27 mouse cellular contexts compared by ENCODE assay signal in the genomic region with DNA sequence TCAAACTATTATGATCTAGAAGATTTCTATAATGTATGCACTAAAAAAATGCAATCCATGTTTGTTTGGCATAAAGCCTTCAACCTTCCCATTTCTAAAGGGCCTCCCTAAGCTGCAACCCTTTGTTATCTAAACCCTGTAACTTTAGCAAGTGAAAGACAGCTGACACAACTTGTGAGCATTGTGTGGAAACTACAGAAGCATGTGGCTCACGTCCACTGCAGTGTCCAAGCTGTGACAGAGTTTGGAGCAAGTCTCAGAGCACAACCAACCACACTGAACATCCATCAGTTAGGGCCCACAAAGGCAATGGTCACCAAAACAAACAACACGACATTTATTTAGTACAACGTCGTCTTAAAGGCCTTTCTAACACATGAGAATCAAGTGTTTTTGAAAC.
"Had no signal": no experiment of that assay in that cellular context is flagged by ENCODE, and none has a peak within 500 bp of the region (broad histone marks: within the 10 kb centered on the region; RNA-seq: fewer than 3 reads in every experiment).

No protein-coding gene starts in this region.

- H3K4me1 ChIP-seq: forebrain, embryonic 10.5 days; forebrain, embryonic 15.5 days had no signal

- DNase-seq: cerebellum, adult 18-20 months; cerebellum, adult 2 months; cerebellum, adult 8-10 months; cerebellum, adult 9-10 months; cerebellum, adult 9-11 months; cerebellum, postnatal 10 days; cerebellum, postnatal 14 days; cerebellum, postnatal 25 days; cerebellum, postnatal 36 days; embryo, embryonic 11 days; forebrain, postnatal 0 days; gastrocnemius, adult 2 months; gastrocnemius, postnatal 10 days; gastrocnemius, postnatal 14 days; gastrocnemius, postnatal 25 days; gastrocnemius, postnatal 36 days; heart, adult 11 months; heart, adult 2 months had no signal

- H3K27me3 ChIP-seq: embryonic facial prominence, embryonic 12.5 days; embryonic facial prominence, embryonic 15.5 days; forebrain, embryonic 12.5 days; forebrain, embryonic 13.5 days; forebrain, embryonic 15.5 days had no signal

- H3K4me2 ChIP-seq: embryonic facial prominence, embryonic 12.5 days; embryonic facial prominence, embryonic 15.5 days; forebrain, embryonic 12.5 days; forebrain, embryonic 13.5 days; forebrain, embryonic 15.5 days had no signal

- H3K9me3 ChIP-seq: embryonic facial prominence, embryonic 12.5 days; embryonic facial prominence, embryonic 15.5 days; forebrain, embryonic 10.5 days; forebrain, embryonic 12.5 days; forebrain, embryonic 13.5 days; forebrain, embryonic 15.5 days had no signal

- H3K4me3 ChIP-seq: embryonic facial prominence, embryonic 12.5 days; embryonic facial prominence, embryonic 15.5 days; erythroblast, embryonic 14.5 days; forebrain, embryonic 10.5 days; forebrain, embryonic 12.5 days; forebrain, embryonic 13.5 days; forebrain, embryonic 15.5 days; gastrocnemius, adult 2 months; heart, adult 2 months had no signal

- H3K9ac ChIP-seq: embryonic facial prominence, embryonic 12.5 days; embryonic facial prominence, embryonic 15.5 days; forebrain, embryonic 12.5 days; forebrain, embryonic 13.5 days; forebrain, embryonic 15.5 days; forebrain, postnatal 0 days had no signal

- H3K27ac ChIP-seq: forebrain, embryonic 10.5 days; forebrain, embryonic 12.5 days; forebrain, embryonic 13.5 days; forebrain, embryonic 15.5 days; gastrocnemius, adult 2 months; heart, adult 2 months had no signal

- ATAC-seq: forebrain, embryonic 13.5 days; forebrain, embryonic 14.5 days; forebrain, embryonic 15.5 days; forebrain, embryonic 16.5 days; forebrain, postnatal 0 days had no signal
